Mouse (Mus musculus) embryonic facial prominence, embryonic 10.5 days (tissue): ENCODE data around the gene 2310009B15Rik. TPM values are rescaled to one million over a fixed set of nuclear protein-coding genes. Genes with fewer than 3 reads are reported as not detected.
A peak's percentile ranks its signal among the peaks of the same experiment; 100 is the strongest.

Experiments
- DNase-seq: peaks from one replicate; pipeline ENCODE4 v3.0.0-alpha.2; 2017; ENCODE audit warnings: low spot score
- H3K27ac ChIP-seq: fragments of 300-500 bp; sonication (generic); replicated peaks from 2 replicates; pipeline ENCODE4 v1.5.1; 2016; ENCODE audit warnings: mild to moderate bottlenecking
- H3K27me3 ChIP-seq: fragments of 300-500 bp; sonication (generic); replicated peaks from 2 replicates; pipeline ENCODE4 v1.6.1; 2016; ENCODE audit warnings: low read depth, mild to moderate bottlenecking; ENCODE audit not compliant: poor library complexity, severe bottlenecking
- H3K36me3 ChIP-seq: fragments of 300-500 bp; sonication (generic); replicated peaks from 2 replicates; pipeline ENCODE4 v1.6.1; 2016; ENCODE audit warnings: mild to moderate bottlenecking, moderate library complexity
- H3K4me1 ChIP-seq: fragments of 300-500 bp; sonication (generic); 2 replicates; pipeline ENCODE4 v1.6.1; 2016
- H3K4me3 ChIP-seq: fragments of 300-500 bp; sonication (generic); 2 replicates; pipeline ENCODE4 v1.5.1; 2016; ENCODE audit warnings: mild to moderate bottlenecking, moderate library complexity
- H3K9me3 ChIP-seq: fragments of 300-500 bp; sonication (generic); 2 replicates; pipeline ENCODE4 v1.6.1; 2016; ENCODE audit warnings: mild to moderate bottlenecking
- WGBS: fragments of 180-500 bp; shearing (Covaris S2); methylation state at CpG from one replicate; pipeline ENCODE4 v1.1.7; 2016; 5-methylcytosine and 5-hydroxymethylcytosine counted together
- polyA plus RNA-seq: library from polyadenylated mRNA; unstranded; fragments of >200 nt; fragmentation: Nextera tagmentation; extraction: Ambion mirVana; gene quantifications from 2 replicates; pipeline ENCODE4 v1.2.1, GENCODE M21; 2016

2310009B15Rik gene
- polyA plus RNA-seq, 1 experiment from 2014 or later = 35.6 TPM

- Histone ChIP-seq H3K4me3 (peak overlapping the region; percentile 54), H3K27ac (no peak overlapping the region), H3K4me1 (peaks cover 47% of the 10 kb centered on the region), H3K27me3 (peaks cover 99% of the 10 kb centered on the region), H3K9me3 (no peaks in the 10 kb centered on the region), H3K36me3 (no peaks in the 10 kb centered on the region)
- DNase-seq = peak; percentile 49
- WGBS = 3% methylated on average over 25 of the region's 25 CpGs
Observed at GRCm38 (mm10) chr1:138840440-138841305, 16.0 kb downstream of the 2310009B15Rik start.

DNA sequence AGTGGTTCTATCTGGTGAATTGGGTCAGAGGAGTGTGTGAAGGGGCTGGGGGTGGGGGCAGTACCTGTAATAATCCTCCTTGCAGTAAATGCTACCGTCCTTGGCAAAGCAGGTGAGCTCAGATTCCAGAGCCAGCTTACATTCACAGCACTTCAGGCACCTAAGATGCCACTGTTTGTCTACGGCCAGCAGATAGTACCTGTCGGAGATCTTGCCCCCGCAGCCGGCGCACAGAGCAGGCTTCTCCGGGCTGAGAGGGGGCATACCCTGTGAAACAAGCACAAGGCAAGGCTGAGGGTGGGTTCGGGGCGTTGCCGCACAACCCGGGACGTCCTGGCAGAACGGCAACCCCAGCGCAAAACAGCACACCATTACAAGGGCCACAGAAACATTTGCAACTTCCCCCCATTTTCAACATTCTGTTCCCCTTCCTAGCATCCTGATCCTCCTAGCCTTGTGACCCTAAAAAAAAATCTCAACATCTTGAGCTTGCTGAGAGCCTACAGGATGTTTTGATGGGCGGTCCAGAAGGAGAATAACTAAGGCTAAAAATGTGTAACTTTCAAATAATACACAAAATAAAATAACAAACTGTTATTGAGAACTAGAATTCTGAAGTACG lies 16.7 kb downstream of the 2310009B15Rik start:
- H3K27me3 ChIP-seq = peaks cover 99% of the 10 kb centered on the region
- H3K36me3 ChIP-seq = no peaks in the 10 kb centered on the region
- H3K4me3 ChIP-seq = no peak overlapping the region
- 3% methylated on average over 16 of the region's 16 CpGs for WGBS
- peaks cover 47% of the 10 kb centered on the region for H3K4me1 ChIP-seq
- no peaks in the 10 kb centered on the region for H3K9me3 ChIP-seq
- H3K27ac ChIP-seq = no peak overlapping the region
- peak; percentile 57 for DNase-seq

DNA sequence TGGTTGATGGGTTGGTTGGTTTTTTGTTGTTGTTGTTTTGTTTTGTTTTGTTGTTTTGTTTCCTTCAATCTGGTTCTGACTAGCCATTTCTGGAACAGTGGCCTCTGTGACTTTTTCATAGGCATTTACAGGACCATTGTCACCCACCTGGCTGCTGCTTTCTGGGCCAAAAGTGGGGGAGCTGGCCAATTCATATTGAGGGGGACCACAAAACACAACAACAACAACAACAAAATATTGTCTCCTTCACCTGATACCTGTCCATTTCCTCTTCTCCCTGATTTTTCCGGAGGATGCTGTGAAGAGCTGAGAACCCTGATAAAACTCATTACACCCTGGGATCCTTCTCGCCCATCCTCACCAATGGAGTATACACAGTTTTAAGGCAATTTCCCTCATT lies 17.4 kb downstream of the 2310009B15Rik start:
- no peak for DNase-seq
- Histone ChIP-seq H3K27ac (no peak overlapping the region), H3K9me3 (no peaks in the 10 kb centered on the region), H3K36me3 (no peaks in the 10 kb centered on the region), H3K27me3 (peaks cover 99% of the 10 kb centered on the region), H3K4me3 (no peak overlapping the region), H3K4me1 (peaks cover 47% of the 10 kb centered on the region)
- WGBS = 10% methylated on average over 2 of the region's 2 CpGs

DNA sequence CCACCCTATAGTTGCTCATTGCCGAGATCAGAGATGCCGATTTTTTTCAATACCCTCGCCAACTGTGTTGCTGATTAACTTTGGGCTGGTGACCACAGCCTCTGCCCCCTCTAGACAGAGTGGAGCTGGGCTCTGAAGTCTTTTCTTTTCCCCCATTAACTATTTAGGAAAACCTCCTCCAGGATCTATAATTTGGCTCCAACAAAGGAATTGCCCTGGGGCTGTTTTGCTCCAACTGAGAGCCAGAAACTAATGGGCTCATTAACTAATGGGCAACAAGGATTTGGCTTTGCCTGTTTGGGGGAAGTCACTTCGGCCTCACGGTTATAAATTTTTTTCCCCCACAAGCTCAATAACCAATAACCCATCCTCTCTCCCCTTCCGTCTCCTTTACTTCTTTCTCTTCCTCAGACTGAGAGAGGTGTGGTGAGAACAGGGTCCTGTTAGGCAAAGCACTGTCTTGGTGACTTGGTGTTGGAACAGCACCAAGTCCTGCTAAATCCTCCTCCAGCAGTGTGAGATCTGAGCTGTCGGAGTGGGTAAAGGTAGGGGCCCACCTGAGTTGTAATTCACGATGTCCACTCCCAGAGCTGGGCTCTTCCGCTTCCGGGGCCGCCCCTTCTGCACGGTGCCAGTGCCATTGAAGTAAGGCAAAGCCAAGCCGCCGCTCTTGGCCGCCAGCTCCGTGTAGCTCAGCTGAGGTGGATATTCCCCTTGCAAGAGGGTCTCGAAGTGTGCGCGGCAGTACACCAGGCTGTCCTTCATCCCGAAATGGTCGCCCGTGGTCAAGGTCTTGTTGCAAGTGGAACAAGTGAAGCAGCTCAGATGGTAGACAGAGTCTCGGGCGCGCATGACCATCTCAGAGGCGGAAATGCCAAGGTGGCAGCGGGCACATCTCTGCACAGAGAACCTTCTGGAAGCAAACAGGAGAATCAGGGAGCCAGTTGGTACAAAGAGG lies 18.6 kb downstream of the 2310009B15Rik start:
- no peak overlapping the region for H3K27ac ChIP-seq

DNA sequence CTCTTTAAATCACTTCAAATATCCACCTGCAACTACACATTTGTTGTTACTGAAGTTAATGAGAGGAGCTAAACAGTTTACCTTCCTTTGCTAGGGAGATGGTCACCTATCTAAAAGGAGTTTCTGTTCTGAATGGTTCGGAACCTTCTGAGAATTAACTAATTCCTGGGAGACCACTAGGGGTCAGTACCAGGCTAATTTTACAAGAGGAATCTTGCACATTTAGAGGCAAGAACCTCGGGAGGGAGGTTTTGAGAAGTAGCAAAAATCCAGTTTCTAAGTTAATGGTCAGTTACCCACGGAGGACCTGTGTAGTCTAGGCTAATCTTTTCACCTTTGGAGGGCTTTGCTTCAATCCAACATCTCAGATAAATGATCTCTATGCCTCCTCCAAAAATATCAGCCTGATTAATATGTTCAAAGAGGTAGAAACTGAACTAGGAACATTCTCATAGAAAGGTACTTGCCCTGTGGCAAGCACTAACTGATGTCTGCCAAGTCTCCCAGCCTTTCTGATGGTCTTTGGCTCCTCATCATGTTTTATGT lies 21.2 kb downstream of the 2310009B15Rik start:
- H3K27ac ChIP-seq = no peak overlapping the region
- peaks cover 88% of the 10 kb centered on the region for H3K27me3 ChIP-seq
- H3K4me1 ChIP-seq = peaks cover 16% of the 10 kb centered on the region
- DNase-seq = no peak
- no peaks in the 10 kb centered on the region for H3K36me3 ChIP-seq
- WGBS = 4% methylated on average over 3 of the region's 3 CpGs
- H3K4me3 ChIP-seq = no peak overlapping the region
- no peaks in the 10 kb centered on the region for H3K9me3 ChIP-seq

More for the DNA sequence above, 18.6 kb downstream of the 2310009B15Rik start:
- H3K36me3 ChIP-seq = no peaks in the 10 kb centered on the region
- H3K27me3 ChIP-seq = peaks cover 99% of the 10 kb centered on the region
- H3K4me3 ChIP-seq = peak overlapping the region; percentile 39
- H3K9me3 ChIP-seq = no peaks in the 10 kb centered on the region
- 6% methylated on average over 27 of the region's 27 CpGs for WGBS
- peak; percentile 63 for DNase-seq
- peaks cover 35% of the 10 kb centered on the region for H3K4me1 ChIP-seq

GRCm38 (mm10) chr1:138831309-138831708 lies 25.3 kb downstream of the 2310009B15Rik start:
- Histone ChIP-seq H3K4me1 (no peaks in the 10 kb centered on the region), H3K4me3 (peak overlapping the region; percentile 49), H3K27me3 (peaks cover 47% of the 10 kb centered on the region), H3K36me3 (no peaks in the 10 kb centered on the region), H3K27ac (no peak overlapping the region), H3K9me3 (no peaks in the 10 kb centered on the region)
- under 1% methylated on average over 16 of the region's 16 CpGs for WGBS
- peak; percentile 72 for DNase-seq

GRCm38 (mm10) chr1:138826841-138827240 lies 29.8 kb downstream of the 2310009B15Rik start:
- no peak overlapping the region for H3K4me3 ChIP-seq
- H3K36me3 ChIP-seq = no peaks in the 10 kb centered on the region
- 73% methylated on average over 6 of the region's 6 CpGs for WGBS

DNA sequence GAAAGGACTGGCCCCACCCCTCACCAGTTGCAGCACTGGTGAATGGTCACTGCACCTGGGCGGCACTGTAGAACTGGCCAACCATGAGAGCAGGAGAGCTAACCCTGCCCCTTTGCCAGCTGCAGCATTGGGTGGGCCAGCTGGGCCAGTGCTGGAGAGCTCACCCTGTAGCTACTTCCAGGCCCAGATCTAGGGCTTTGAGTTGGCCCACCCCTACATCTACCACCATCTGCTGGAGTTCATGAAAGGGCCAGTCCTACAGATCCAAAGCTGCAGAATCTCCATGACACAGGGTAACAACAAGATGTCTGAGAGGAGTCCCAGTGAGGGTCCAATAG lies 33.7 kb downstream of the 2310009B15Rik start:
- DNase-seq = no peak
- no peak overlapping the region for H3K4me3 ChIP-seq
- 100% methylated on average over 1 of the region's 1 CpGs for WGBS
- H3K27me3 ChIP-seq = no peaks in the 10 kb centered on the region
- H3K27ac ChIP-seq = no peak overlapping the region
- no peaks in the 10 kb centered on the region for H3K9me3 ChIP-seq
- H3K4me1 ChIP-seq = no peaks in the 10 kb centered on the region
- no peaks in the 10 kb centered on the region for H3K36me3 ChIP-seq

More at GRCm38 (mm10) chr1:138826841-138827240, 29.8 kb downstream of the 2310009B15Rik start:
- no peaks in the 10 kb centered on the region for H3K9me3 ChIP-seq
- no peaks in the 10 kb centered on the region for H3K4me1 ChIP-seq
- no peak overlapping the region for H3K27ac ChIP-seq
- no peak for DNase-seq
- peaks cover 2% of the 10 kb centered on the region for H3K27me3 ChIP-seq

- Histone ChIP-seq H3K27ac (no peak overlapping the region), H3K27me3 (no peaks in the 10 kb centered on the region), H3K36me3 (no peaks in the 10 kb centered on the region), H3K4me1 (no peaks in the 10 kb centered on the region), H3K4me3 (no peak overlapping the region), H3K9me3 (no peaks in the 10 kb centered on the region)
- no peak for DNase-seq
- WGBS = 88% methylated on average over 7 of the region's 7 CpGs
Observed at GRCm38 (mm10) chr1:138822255-138822984, 34.2 kb downstream of the 2310009B15Rik start.
